Comparison of ENCODE assay signal across 21 mouse cellular contexts in the genomic region with DNA sequence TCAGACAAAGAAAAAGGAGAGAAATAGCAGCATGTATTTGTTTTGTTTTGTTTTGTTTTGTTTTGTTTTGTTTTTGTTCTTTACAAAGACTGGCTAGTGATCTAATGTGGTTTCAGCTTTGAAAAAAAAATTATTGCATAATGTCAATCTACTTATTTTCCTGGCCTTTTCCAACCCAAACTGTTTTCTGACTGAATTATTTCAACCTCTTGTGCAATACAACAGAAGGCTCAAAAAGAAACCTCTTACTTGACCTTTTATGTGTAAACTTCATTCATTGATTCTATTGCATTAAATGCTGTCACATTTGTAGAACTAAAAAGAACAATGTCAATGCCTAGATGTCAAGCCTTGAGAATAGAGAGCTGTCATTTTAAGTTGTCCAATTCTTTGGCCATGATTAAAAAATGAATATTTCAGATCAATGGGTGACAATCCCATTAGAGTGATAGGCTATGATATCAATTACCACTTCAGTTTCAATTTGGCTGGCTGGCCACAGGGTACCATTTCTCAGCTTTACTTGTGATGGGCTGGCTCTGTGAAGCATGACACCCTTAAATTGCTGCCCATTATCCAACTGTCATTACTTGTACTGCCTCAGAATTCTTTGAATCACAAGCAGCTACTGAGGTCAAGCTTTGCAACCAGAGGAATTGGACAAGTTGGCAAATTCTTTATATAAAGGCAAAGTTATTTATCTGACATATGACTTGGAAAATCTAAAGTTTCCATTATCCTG. TPM values are rescaled to one million over a fixed set of nuclear protein-coding genes. Genes with fewer than 3 reads are reported as not detected.
"Had no signal": no experiment of that assay in that cellular context is flagged by ENCODE, and none has a peak within 500 bp of the region (broad histone marks: within the 10 kb centered on the region; RNA-seq: fewer than 3 reads in every experiment).

No protein-coding gene starts in this region.

- H3K9me3 ChIP-seq: kidney, embryonic 15.5 days; limb, embryonic 13.5 days; liver, embryonic 13.5 days; midbrain, embryonic 10.5 days; neural tube, embryonic 15.5 days had no signal

- H3K4me3 ChIP-seq: kidney, embryonic 15.5 days; limb, embryonic 13.5 days; liver, embryonic 13.5 days; midbrain, embryonic 10.5 days; myocyte; neural tube, embryonic 15.5 days had no signal

- H3K27me3 ChIP-seq: kidney, embryonic 15.5 days; limb, embryonic 13.5 days; liver, embryonic 13.5 days; neural tube, embryonic 15.5 days had no signal

- H3K27ac ChIP-seq: kidney, embryonic 15.5 days; limb, embryonic 13.5 days; liver, embryonic 13.5 days; midbrain, embryonic 10.5 days; neural tube, embryonic 15.5 days; stomach, postnatal 0 days had no signal

- DNase-seq: kidney, adult 2 months; kidney, postnatal 14 days; left cerebral cortex, postnatal 4 days; liver, embryonic 13.5 days; lung, adult 2 months; lung, postnatal 10 days; lung, postnatal 4 days; thymus, adult 18-20 months; thymus, postnatal 14 days had no signal

- H3K4me1 ChIP-seq: kidney, embryonic 15.5 days; limb, embryonic 13.5 days; liver, embryonic 13.5 days; neural tube, embryonic 15.5 days had no signal

- H3K4me2 ChIP-seq: kidney, embryonic 15.5 days; limb, embryonic 13.5 days; liver, embryonic 13.5 days; neural tube, embryonic 15.5 days had no signal

- H3K9ac ChIP-seq: kidney, embryonic 15.5 days; limb, embryonic 13.5 days; liver, embryonic 13.5 days; neural tube, embryonic 15.5 days had no signal

- H3K36me3 ChIP-seq: liver, embryonic 13.5 days had no signal

RNA-seq across cellular contexts. Expression of a gene that starts 44.7 kb away (rescaled TPM):
- total RNA-seq: layer of hippocampus, adult 8-10 months; layer of hippocampus, postnatal 14 days; left cerebral cortex, adult 18-20 months; left cerebral cortex, postnatal 10 days; left cerebral cortex, postnatal 4 days had no signal
- polyA plus RNA-seq: kidney, adult 2 months; kidney, embryonic 15.5 days; large intestine, adult 2 months; limb, embryonic 13.5 days; liver, embryonic 13.5 days; myocyte; neural tube, embryonic 11.5 days; neural tube, embryonic 15.5 days; stomach, postnatal 0 days had no signal
